Mouse (Mus musculus): ENCODE data around the gene Slc26a1.

- TF ChIP-seq CTCF (IDR thresholded peaks at IDR 0.05; ENCODE audit: control insufficient read depth, insufficient read depth, insufficient replicate concordance, low read depth, low read length) (no peak), POLR2A (IDR thresholded peaks at IDR 0.05; ENCODE audit: control insufficient read depth, low read depth, low read length) (no peak)
These were observed 22.0 kb downstream of the Slc26a1 start for GRCm38 (mm10) chr5:108653341-108653740.

Data from testis, adult 2 months (tissue).